Mouse (Mus musculus): ENCODE results near the gene Fxyd4. TPM values are rescaled to one million over a fixed set of nuclear protein-coding genes. Genes with fewer than 3 reads are reported as not detected.

The Fxyd4 gene
- polyA plus RNA-seq, 1 experiment from 2014 or later = 3.5 TPM

DNA sequence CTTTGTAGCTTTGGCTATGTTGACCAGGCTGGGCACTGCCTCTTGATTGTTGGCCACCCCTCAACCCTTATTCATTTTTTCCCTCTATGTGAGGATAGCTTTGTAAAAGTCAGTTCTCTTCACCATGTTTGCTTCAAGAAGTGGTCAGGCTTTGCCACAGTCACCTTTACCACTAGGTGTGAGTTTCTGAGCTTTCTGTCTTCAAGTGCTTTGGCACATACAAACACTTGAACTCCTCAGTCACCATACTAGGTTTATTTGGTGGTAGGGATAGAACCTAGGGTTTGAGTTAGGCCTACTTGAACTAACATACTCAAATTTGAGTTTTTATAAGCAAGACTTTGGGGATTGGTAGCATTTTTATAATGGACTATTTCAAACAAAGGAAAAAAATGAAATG lies 23.0 kb downstream of the Fxyd4 start:
- no peak overlapping the region for H3K9ac ChIP-seq
- H3K27me3 ChIP-seq = no peaks in the 10 kb centered on the region
- H3K36me3 ChIP-seq = no peaks in the 10 kb centered on the region
- peaks cover 38% of the 10 kb centered on the region for H3K4me1 ChIP-seq (replicated peaks)
- H3K9me3 ChIP-seq = no peaks in the 10 kb centered on the region
- H3K4me2 ChIP-seq = no peak overlapping the region
- H3K4me3 ChIP-seq = no peak overlapping the region
- no peak for ATAC-seq (ENCODE audit: low FRiP score)
- no peak overlapping the region for H3K27ac ChIP-seq

DNA sequence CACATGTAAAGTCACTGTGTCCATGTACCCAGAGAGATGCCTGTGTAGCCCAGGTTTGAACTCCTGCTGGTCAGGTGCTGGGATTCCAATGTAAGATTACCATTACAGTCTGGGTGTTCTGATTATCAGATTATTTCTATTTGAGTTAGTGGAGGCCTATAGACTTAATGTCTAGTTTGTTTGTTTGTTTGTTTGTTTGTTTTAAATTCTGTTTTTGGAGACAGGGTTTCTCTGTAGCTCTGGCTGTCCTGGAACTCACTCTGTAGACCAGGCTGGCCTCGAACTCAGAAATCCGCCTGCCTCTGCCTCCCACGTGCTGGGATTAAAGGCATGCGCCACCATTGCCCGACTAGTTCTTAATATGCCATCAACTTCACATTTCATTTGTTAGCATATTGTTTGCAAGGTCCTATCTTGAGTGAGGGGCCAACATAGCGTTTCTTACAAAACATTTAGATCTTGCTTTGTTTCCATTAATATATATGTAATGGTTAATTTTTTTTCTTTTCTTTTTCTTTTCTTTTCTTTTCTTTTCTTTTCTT lies 27.3 kb downstream of the Fxyd4 start:
- ATAC-seq (ENCODE audit: low FRiP score) = no peak
- no peaks in the 10 kb centered on the region for H3K27me3 ChIP-seq
- 83% methylated on average over 6 of the region's 6 CpGs for WGBS
- H3K36me3 ChIP-seq = no peaks in the 10 kb centered on the region
- no peak overlapping the region for H3K27ac ChIP-seq
- peaks cover 28% of the 10 kb centered on the region for H3K4me1 ChIP-seq (replicated peaks)
- H3K4me3 ChIP-seq = no peak overlapping the region
- no peak overlapping the region for H3K9ac ChIP-seq
- H3K4me2 ChIP-seq = no peak overlapping the region
- H3K9me3 ChIP-seq = no peaks in the 10 kb centered on the region

DNA sequence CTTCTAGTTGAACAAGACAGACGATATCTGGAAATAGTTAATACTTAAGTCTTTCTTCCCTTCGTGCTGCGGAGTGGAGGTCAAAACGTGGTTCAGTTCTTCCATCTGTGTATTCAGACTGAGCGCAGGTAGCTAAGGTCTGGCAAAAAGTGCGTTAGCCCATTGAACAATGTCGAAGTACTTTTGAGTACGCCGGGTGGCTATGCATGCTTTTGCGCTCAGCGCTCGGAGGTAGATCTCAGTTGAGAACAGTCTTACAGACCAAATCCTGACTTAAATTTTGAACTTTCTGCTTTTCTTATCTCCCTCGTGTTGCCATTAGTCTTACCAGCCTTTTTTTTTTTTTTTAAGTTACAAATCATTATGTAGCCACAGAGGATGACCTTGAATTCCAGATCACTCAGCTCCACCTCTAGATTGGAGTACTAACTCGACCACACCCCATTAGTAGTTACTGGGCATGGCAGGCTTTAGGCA lies 29.0 kb downstream of the Fxyd4 start:
- Histone ChIP-seq H3K9me3 (no peaks in the 10 kb centered on the region), H3K36me3 (no peaks in the 10 kb centered on the region), H3K4me1 (replicated peaks) (peaks cover 28% of the 10 kb centered on the region), H3K4me2 (peak overlapping the region; percentile 100), H3K9ac (peak overlapping the region; percentile 96), H3K27ac (no peak overlapping the region), H3K4me3 (peak overlapping the region; percentile 100), H3K27me3 (no peaks in the 10 kb centered on the region)
- no peak for ATAC-seq (ENCODE audit: low FRiP score)
- 1% methylated on average over 14 of the region's 14 CpGs for WGBS

DNA sequence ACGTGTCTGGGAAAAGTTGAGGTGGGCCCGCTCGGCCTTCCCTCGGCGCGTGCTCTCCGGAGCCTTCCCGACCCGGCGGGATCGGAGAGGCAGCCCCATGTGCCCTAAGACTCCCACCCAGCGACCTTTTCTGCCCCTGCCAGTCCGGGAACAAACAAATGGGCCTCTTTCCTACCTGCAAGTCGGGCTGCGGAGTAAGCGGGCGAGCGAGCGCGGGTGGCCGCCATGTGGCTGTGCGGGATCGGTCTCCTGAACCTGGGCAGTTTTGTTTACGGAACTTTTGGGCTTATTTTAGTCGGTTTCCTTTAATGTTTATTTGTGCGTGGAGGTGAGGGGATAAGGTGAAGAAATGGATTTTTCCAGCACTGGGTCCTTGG lies 29.5 kb downstream of the Fxyd4 start:
- ATAC-seq (ENCODE audit: low FRiP score) = no peak
- WGBS = under 1% methylated on average over 26 of the region's 26 CpGs
- H3K27ac ChIP-seq = peak overlapping the region; percentile 93; the same call in 1 of the 2 replicates
- peak overlapping the region; percentile 96 for H3K9ac ChIP-seq
- H3K4me2 ChIP-seq = peak overlapping the region; percentile 100
- H3K27me3 ChIP-seq = no peaks in the 10 kb centered on the region
- no peaks in the 10 kb centered on the region for H3K9me3 ChIP-seq
- peaks cover 28% of the 10 kb centered on the region for H3K4me1 ChIP-seq (replicated peaks)
- H3K4me3 ChIP-seq = peak overlapping the region; percentile 100
- no peaks in the 10 kb centered on the region for H3K36me3 ChIP-seq

DNA sequence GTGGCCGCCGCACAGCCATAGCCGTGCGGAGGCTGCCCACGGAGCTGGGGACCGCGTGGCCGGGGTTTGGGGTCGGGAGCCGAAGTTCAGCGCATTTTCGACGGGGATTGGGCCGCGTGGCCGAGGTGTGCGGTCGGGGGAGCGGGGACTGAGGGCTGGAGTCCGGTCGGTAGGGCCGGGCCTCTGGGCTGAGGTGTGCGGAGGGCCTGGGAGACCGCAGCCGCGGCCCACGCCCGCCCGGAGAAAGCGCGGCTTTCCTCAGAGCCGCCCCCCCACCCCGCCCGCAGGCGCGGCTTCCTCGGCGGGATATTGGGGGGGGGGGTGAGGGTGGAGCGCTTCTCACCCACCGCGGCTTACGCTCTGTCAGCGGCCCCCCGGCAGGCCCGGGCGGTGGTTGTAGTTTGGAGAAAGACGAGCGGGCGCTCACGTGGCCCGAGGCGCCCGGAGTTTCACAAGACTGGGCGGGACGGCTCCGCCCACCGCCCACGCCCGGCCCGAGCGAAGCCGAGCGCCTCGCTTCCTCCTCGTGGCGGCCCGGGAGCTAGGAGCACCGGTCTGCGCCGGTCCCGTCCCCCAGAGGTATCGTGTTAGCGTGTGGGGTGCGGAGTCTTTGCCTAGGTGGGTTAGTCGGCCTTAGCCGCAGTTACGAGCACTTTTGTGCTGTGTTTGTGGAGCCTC lies 30.1 kb downstream of the Fxyd4 start:
- peak; percentile 52 for ATAC-seq (ENCODE audit: low FRiP score)
- peak overlapping the region; percentile 100 for H3K4me3 ChIP-seq
- H3K9me3 ChIP-seq = no peaks in the 10 kb centered on the region
- H3K4me2 ChIP-seq = peak overlapping the region; percentile 100
- H3K9ac ChIP-seq = peak overlapping the region; percentile 96
- H3K27ac ChIP-seq = peak overlapping the region; percentile 93
- H3K27me3 ChIP-seq = no peaks in the 10 kb centered on the region
- no peaks in the 10 kb centered on the region for H3K36me3 ChIP-seq
- under 1% methylated on average over 73 of the region's 77 CpGs for WGBS
- H3K4me1 ChIP-seq (replicated peaks) = peaks cover 28% of the 10 kb centered on the region

DNA sequence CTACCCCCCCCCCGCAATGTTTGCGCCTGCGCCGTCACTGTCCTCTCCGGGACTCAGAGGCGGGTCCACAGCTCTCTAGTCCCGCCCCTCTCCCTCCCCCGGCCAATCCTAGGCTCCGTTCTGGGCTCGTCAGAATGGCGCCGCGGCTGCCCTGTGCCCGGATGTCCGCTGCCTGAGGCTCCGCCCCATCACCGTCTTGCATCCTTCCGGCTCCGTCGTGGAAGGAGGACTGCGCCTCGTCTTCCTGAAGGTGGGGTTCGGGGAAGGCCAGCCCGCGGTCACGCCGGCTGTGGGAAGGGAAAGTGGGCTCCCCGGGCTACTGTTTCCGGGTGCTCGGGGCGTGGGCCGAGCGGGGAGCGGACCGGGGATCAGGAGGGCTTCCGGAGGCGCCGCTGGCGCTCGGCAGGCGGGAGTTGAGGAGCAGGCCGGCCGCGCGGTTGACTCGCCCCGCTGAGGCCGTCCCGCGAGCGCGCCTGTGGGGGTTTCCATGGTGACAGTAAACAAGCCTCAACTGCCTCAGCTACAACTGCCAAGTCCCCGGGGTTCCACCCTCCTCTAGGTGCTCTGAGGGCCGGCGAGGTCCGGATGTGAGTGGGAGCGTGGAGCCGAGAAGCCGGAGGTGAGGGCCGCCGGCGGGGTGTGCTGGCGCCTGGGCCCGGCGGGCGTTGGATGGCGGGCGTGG lies 30.8 kb downstream of the Fxyd4 start:
- peak; percentile 98 for ATAC-seq (ENCODE audit: low FRiP score)
- peak overlapping the region; percentile 96 for H3K9ac ChIP-seq
- peaks cover 28% of the 10 kb centered on the region for H3K4me1 ChIP-seq (replicated peaks)
- no peaks in the 10 kb centered on the region for H3K9me3 ChIP-seq
- peak overlapping the region; percentile 93 for H3K27ac ChIP-seq
- no peaks in the 10 kb centered on the region for H3K36me3 ChIP-seq
- H3K4me3 ChIP-seq = peak overlapping the region; percentile 100
- no peaks in the 10 kb centered on the region for H3K27me3 ChIP-seq
- peak overlapping the region; percentile 100 for H3K4me2 ChIP-seq
- under 1% methylated on average over 62 of the region's 68 CpGs for WGBS

DNA sequence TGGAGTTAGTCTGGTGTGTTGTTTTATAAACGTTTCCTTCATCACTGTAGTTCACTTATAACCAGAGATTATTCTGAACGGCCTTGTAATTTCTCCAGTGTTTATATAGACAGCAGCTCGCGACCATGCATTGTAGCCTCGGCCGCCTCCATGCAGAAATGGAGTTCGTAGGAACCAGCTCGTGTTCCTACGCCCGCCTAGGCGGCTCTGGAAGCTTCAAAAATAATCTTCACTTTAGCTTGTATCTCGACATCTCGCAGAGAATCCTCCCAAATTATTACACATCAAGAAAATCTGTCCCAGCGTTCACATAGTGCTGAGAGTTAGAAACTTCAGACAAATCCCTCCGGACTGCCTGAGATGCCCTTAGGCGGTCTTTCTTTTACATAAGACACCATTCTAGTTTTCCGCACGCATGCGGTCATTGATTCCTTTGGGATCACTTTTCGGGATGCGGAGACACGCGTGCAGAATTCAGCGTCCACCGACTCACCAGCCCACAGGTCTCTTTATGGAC lies 31.4 kb downstream of the Fxyd4 start:
- H3K27me3 ChIP-seq = no peaks in the 10 kb centered on the region
- peak overlapping the region; percentile 71 for H3K9ac ChIP-seq
- peaks cover 28% of the 10 kb centered on the region for H3K4me1 ChIP-seq (replicated peaks)
- ATAC-seq (ENCODE audit: low FRiP score) = peak; percentile 53
- H3K27ac ChIP-seq = peak overlapping the region; percentile 77
- under 1% methylated on average over 25 of the region's 25 CpGs for WGBS
- peak overlapping the region; percentile 56 for H3K4me2 ChIP-seq
- H3K4me3 ChIP-seq = peak overlapping the region; percentile 100
- no peaks in the 10 kb centered on the region for H3K9me3 ChIP-seq
- no peaks in the 10 kb centered on the region for H3K36me3 ChIP-seq

DNA sequence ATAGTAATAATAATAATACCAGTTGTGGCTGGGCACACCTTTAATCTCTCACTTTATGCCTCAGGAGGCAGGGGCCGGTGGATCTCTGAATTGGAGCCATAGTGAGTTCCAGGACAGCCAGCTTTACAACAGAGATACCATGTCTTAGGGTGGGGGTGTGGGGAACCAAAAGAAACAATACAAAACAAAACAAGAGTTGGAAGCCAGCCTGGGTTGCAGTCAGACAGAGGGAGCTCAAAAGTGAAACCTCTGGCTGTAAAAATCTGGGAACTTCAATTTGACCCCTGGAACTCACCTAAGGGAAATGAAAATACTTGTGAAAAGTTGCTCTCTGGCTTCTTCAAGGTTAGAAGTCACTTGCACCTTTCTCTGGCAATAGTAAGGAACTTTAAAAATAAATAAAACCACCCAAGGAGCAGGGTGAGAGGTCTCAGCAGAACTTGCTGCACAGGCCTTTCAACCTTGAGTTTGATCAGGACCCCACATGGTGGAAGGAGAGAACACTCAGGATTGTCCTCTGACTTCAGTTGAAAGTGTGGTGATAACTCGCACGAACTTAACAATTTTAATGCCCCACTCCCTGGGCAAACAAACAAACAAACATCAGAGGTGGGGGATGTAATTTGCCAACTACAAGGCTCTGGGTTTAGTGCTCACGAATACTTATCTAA lies 32.1 kb downstream of the Fxyd4 start:
- Histone ChIP-seq H3K9me3 (no peaks in the 10 kb centered on the region), H3K4me1 (replicated peaks) (peaks cover 28% of the 10 kb centered on the region), H3K9ac (peak overlapping the region; percentile 71; the same call in 1 of the 2 replicates), H3K4me2 (peak overlapping the region; percentile 56), H3K36me3 (no peaks in the 10 kb centered on the region), H3K27ac (no peak overlapping the region), H3K27me3 (no peaks in the 10 kb centered on the region), H3K4me3 (peak overlapping the region; percentile 100)
- WGBS = 34% methylated on average over 4 of the region's 4 CpGs
- no peak for ATAC-seq (ENCODE audit: low FRiP score)

DNA sequence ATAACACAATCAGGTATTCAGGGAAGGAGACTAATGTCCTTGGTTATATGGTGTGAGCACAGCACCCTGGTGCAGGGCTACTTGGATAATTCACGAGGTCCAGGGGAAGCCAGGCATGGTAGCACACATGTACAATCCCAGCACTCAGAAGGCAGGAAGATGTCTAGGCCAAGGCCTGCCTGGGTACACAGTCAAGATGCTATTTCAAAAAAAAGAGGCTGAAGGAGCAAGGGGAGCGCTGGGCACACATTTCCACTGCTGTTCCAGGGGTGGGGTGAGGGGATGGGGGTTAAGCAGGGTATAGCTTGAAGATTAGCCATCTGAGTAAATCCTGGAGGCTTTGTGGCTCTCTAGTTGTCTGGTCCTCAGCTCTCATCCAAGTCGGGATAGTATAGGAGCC lies 33.7 kb downstream of the Fxyd4 start:
- H3K9ac ChIP-seq = no peak overlapping the region

DNA sequence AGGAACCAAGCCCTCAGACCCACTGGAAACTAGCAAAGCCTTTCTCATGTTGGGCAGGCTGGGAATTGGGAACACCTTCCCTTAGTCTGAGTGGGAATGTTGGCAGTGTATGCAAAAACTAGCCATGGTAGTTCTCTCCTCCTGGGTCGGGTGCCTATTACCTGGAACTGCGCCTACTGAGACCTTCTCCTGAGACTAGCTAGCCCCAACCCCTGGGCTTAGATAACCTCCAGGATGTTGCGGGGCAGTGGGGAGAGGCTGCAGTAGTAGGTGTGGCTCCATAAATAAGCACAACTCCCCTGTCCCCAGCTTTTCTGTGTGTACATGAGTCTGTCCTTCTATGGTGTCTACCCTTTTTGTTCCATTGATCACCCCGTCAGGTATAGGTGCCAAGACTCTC lies 34.9 kb downstream of the Fxyd4 start:
- ATAC-seq (ENCODE audit: low FRiP score) = no peak
- no peak overlapping the region for H3K4me2 ChIP-seq
- H3K4me3 ChIP-seq = no peak overlapping the region
- peaks cover 6% of the 10 kb centered on the region; the same call in 1 of the 2 replicates for H3K4me1 ChIP-seq (replicated peaks)
- no peaks in the 10 kb centered on the region for H3K27me3 ChIP-seq
- H3K9ac ChIP-seq = no peak overlapping the region
- H3K27ac ChIP-seq = no peak overlapping the region
- WGBS = 88% methylated on average over 4 of the region's 4 CpGs
- no peaks in the 10 kb centered on the region for H3K9me3 ChIP-seq
- no peaks in the 10 kb centered on the region for H3K36me3 ChIP-seq

More for the DNA sequence above, 33.7 kb downstream of the Fxyd4 start:
- no peak for ATAC-seq (ENCODE audit: low FRiP score)
- Histone ChIP-seq H3K36me3 (no peaks in the 10 kb centered on the region), H3K27me3 (no peaks in the 10 kb centered on the region), H3K9me3 (no peaks in the 10 kb centered on the region), H3K4me3 (no peak overlapping the region), H3K4me1 (replicated peaks) (peaks cover 18% of the 10 kb centered on the region), H3K4me2 (no peak overlapping the region), H3K27ac (no peak overlapping the region)
- WGBS = 87% methylated on average over 3 of the region's 3 CpGs

DNA sequence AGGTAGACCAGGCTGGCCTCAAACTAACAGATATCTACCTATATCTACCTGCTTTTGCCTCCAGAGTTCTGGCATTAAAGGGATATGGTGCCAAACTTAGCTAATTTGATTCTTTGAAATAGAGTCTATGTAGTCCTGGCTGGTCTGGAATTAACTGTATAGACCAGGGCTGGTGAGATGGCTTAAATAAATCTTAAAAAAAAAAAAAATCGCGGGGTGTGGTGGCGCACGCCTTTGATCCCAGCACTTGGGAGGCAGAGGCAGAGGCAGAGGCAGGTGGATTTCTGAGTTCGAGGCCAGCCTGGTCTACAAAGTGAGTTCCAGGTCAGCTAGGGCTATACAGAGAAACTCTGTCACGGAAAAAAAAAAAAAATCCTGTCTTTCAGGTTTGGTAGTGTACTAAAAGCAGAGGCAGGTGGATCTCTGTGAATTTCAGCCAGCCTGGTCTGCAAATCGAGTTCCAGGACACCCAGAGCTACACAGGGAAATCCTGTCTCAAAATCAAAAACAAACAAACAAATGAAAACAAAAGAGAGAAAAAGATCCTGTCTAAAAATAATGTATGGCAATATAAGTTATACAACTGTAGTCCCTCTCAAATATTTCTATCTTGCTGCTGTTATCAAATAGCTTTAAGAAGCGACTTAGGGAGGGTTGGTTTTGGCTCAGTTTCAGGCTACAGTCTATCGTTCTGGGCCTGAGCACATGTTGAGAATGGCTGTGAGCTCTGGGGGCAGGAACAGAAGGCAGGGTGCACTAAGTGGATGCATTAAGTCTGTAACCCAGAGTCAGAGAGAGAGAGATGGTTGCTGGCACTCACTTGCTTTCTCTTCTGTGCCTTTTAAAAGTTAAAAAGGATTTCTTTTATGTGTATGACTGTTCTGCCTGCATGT lies 35.7 kb downstream of the Fxyd4 start:
- WGBS = 72% methylated on average over 9 of the region's 9 CpGs
- Histone ChIP-seq H3K27ac (no peak overlapping the region), H3K9ac (no peak overlapping the region), H3K4me1 (replicated peaks) (peaks cover 6% of the 10 kb centered on the region; the same call in 1 of the 2 replicates), H3K9me3 (no peaks in the 10 kb centered on the region), H3K4me3 (no peak overlapping the region), H3K27me3 (no peaks in the 10 kb centered on the region), H3K4me2 (no peak overlapping the region), H3K36me3 (no peaks in the 10 kb centered on the region)
- ATAC-seq (ENCODE audit: low FRiP score) = no peak

Measured in hindbrain, embryonic 13.5 days (tissue).